Mouse (Mus musculus) lung, embryonic 14.5 days (tissue): ENCODE measurements around the gene Oxct2a. TPM values are rescaled to one million over a fixed set of nuclear protein-coding genes. Genes with fewer than 3 reads are reported as not detected.
"Not testable (repeated sequence)": the region's sequence is repeated elsewhere in the genome, so short reads cannot be mapped to it uniquely, and the experiment has no call there.

ENCODE experiments used
- ATAC-seq: fragments of 200-750 bp; cut with Nextera tagmentation; 2 replicates; pipeline ENCODE4 v1.8.0; 2017; ENCODE audit warnings: mild to moderate bottlenecking, moderate TSS enrichment, moderate library complexity; ENCODE audit not compliant: insufficient read depth
- DNase-seq: peaks from one replicate; pipeline ENCODE4 v3.0.0-alpha.2; 2015
- H3K27ac ChIP-seq: fragments of 300-500 bp; sonication (generic); 2 replicates; pipeline ENCODE4 v1.5.1; 2014; ENCODE audit warnings: low read depth, mild to moderate bottlenecking, moderate library complexity
- H3K27me3 ChIP-seq: fragments of 300-500 bp; sonication (generic); 2 replicates; pipeline ENCODE4 v1.6.1; 2014; ENCODE audit warnings: low read length, control low read depth; ENCODE audit not compliant: insufficient read depth
- H3K36me3 ChIP-seq: fragments of 300-500 bp; sonication (generic); 2 replicates; pipeline ENCODE4 v1.6.1; 2014; ENCODE audit warnings: control low read depth; ENCODE audit not compliant: insufficient read depth
- H3K4me1 ChIP-seq: fragments of 300-500 bp; sonication (generic); 2 replicates; pipeline ENCODE4 v1.6.1; 2014; ENCODE audit warnings: antibody characterized with exemption, control low read depth; ENCODE audit not compliant: insufficient read depth
- H3K4me2 ChIP-seq: fragments of 300-500 bp; sonication (generic); 2 replicates; pipeline ENCODE4 v1.6.1; 2014; ENCODE audit warnings: mild to moderate bottlenecking
- H3K4me3 ChIP-seq: fragments of 300-500 bp; sonication (generic); 2 replicates; pipeline ENCODE4 v1.5.1; 2014; ENCODE audit warnings: low read depth, low read length
- H3K9ac ChIP-seq: fragments of 300-500 bp; sonication (generic); 2 replicates; pipeline ENCODE4 v1.6.1; 2014
- H3K9me3 ChIP-seq: fragments of 300-500 bp; sonication (generic); 2 replicates; pipeline ENCODE4 v1.6.1; 2016; ENCODE audit warnings: low read depth, low read length, control low read depth
- CTCF ChIP-seq: IDR thresholded peaks from 2 replicates; pipeline ENCODE4 v1.5.1; 2016; ENCODE audit warnings: antibody characterized with exemption, low read depth
- WGBS: fragments of 180-500 bp; shearing (Covaris S2); extraction: QIAGEN DNeasy Blood & Tissue Kit; methylation state at CpG from one replicate; pipeline ENCODE4 v1.1.7; 2014; 5-methylcytosine and 5-hydroxymethylcytosine counted together
- polyA plus RNA-seq: library from polyadenylated mRNA; unstranded; fragments of >200 nt; fragmentation: Nextera tagmentation; extraction: Ambion mirVana; gene quantifications from 2 replicates; pipeline ENCODE4 v1.2.1, GENCODE M21; 2014

Gene Oxct2a
- polyA plus RNA-seq, 1 experiment from 2014 or later, result not detected

DNA sequence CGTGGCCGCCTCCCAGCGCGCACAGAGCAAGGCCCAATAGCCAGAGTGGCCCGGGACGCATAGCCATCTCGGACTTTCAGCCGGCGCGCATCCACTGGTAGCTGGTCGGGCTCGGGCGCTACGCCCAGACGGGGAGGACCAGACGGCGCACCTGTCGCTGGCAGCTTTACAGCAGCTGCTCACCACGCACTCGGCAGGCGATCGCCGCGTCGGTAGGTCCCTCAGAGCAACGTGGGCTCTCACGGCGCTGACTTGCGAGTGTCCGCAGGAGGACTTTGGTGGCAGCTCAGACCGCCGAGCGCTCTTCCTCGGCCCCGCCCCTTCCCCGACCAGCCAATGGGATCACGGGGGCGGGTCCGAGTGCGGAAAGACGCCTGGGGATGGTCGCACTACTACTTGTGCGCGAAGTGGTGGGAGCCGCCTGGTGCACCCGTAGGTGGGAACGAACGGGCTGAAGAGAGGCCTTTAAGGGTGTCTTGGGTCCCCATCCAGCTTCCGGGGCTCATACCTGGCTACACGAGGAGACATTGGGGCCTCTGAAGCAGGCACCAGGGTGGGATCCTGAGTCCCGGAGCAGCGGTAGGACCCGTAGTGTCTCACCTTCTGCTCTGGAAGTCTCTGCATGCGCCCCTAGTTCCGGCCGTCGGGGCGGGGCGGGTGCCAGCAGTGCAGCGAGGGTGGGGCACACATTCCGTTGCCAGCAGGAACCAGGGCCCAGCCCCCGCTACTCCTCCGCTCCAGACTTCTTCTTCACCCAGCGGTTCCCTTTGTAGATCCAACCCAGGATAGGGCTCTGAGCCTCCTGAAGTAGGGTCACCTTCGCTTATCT lies 19.4 kb upstream of the Oxct2a start, which contains the start of gene Bmp8a:
Bmp8a (minus strand) TSS at position 611 of the 829 bp plus-strand sequence.
- TF ChIP-seq CTCF, result no peak
- Histone ChIP-seq H3K9me3 (no peaks in the 10 kb centered on the region), H3K4me1 (0 out of 2 replicates have a peak, but pooled peaks cover 4% of the 10 kb centered on the region), H3K27ac (no peak within 1 kb of the TSS), H3K36me3 (peaks cover 3% of the 10 kb centered on the region; the same call in 1 of the 2 replicates), H3K27me3 (peaks cover 44% of the 10 kb centered on the region), H3K4me3 (peak within 1 kb of the TSS; percentile 51), H3K4me2 (peak within 1 kb of the TSS; percentile 92), H3K9ac (peak within 1 kb of the TSS; percentile 23; the same call in 1 of the 2 replicates)
- WGBS, result under 1% methylated on average over 63 of the region's 65 CpGs
- peak; percentile 90 for DNase-seq
- peak; percentile 92 for ATAC-seq

DNA sequence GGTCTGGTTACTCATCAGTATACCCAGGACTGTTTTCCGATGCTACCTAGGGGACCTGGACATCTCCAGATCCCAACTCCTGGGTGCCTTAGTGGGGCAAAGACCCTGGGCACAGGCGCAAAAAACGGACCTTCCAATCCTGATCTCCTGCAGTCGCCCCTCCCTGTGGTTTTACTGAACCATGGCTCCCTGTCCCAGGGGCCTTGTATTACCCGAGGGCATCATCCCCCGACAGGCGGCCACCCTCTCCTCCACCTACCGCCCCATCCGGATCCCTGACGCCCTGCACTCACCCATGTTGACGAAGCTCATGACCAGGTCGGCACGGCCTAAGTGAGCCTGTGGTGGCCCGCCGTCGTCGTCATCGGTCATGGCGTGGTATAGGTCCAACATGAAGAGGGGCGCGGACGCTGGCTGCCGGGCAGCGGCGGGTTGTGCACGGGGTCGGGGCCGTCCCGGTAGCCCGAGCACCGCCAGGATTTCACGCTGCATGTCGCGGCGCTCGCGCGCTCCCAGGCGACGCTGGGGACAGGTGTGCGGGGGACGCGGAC lies 18.7 kb upstream of the Oxct2a start:
- no peak overlapping the region for H3K27ac ChIP-seq
- peak overlapping the region; percentile 23; the same call in 1 of the 2 replicates for H3K9ac ChIP-seq
- no peaks in the 10 kb centered on the region for H3K9me3 ChIP-seq
- 0 out of 2 replicates have a peak, but pooled peaks cover 4% of the 10 kb centered on the region for H3K4me1 ChIP-seq
- peak overlapping the region; percentile 51 for H3K4me3 ChIP-seq
- peak overlapping the region; percentile 92 for H3K4me2 ChIP-seq
- H3K27me3 ChIP-seq, result peaks cover 44% of the 10 kb centered on the region
- ATAC-seq, result peak; percentile 32
- TF ChIP-seq CTCF, result no peak
- peak; percentile 6 for DNase-seq
- no peaks in the 10 kb centered on the region for H3K36me3 ChIP-seq
- 3% methylated on average over 42 of the region's 43 CpGs for WGBS

DNA sequence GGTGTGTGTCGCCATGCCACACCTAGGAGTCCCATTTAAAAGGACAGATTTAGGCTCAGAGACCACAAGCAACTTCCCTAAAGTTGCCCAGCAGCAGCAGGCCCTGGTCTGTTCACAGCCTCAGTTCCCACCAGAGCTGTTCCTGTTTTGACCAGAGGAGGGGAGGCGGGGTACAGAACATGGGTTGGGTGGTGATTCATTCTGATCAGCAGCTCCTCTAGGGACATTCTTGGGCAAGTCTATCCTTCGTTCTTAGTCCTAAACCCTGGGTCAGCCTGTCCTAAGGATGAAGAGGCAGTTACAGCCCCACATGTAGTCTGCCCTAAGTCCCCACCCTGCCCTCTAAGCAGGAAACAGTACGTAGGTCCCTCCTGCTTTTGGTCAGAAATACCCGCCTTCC lies 16.8 kb upstream of the Oxct2a start:
- no peak for ATAC-seq
- H3K36me3 ChIP-seq, result no peaks in the 10 kb centered on the region
- H3K27ac ChIP-seq, result no peak overlapping the region
- H3K4me3 ChIP-seq, result no peak overlapping the region
- no peak overlapping the region for H3K9ac ChIP-seq
- H3K4me1 ChIP-seq, result 0 out of 2 replicates have a peak, but pooled peaks cover 4% of the 10 kb centered on the region
- TF ChIP-seq CTCF, result no peak
- 67% methylated on average over 5 of the region's 5 CpGs for WGBS
- H3K27me3 ChIP-seq, result peaks cover 44% of the 10 kb centered on the region
- H3K4me2 ChIP-seq, result no peak overlapping the region
- H3K9me3 ChIP-seq, result no peaks in the 10 kb centered on the region
- DNase-seq, result no peak

DNA sequence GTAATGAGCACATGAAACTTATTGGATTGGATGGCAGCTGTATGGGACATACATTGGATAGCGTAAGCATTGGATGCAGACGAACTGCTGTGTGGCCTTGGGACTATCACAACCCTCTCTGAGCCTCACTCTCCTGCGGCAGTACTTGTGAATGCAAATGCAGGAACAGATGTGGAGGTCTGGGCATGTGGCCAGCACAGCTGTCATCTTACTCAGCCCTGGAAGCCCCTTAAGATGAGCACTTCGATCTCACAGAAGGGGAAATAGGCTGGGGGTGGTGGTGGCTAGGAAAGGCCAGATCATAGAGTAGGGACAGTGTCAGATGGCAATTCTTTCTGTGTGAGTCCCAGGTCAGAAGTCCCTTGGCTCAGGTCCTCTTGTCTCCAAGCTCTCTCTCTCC lies 14.3 kb upstream of the Oxct2a start:
- Histone ChIP-seq H3K9me3 (no peaks in the 10 kb centered on the region), H3K27me3 (peaks cover 28% of the 10 kb centered on the region), H3K4me3 (no peak overlapping the region), H3K27ac (no peak overlapping the region), H3K4me1 (no peaks in the 10 kb centered on the region), H3K36me3 (no peaks in the 10 kb centered on the region), H3K9ac (no peak overlapping the region), H3K4me2 (no peak overlapping the region)
- ATAC-seq (no peak), DNase-seq (peak; percentile 64)
- WGBS, result 60% methylated on average over 4 of the region's 4 CpGs
- no peak for TF ChIP-seq CTCF

DNA sequence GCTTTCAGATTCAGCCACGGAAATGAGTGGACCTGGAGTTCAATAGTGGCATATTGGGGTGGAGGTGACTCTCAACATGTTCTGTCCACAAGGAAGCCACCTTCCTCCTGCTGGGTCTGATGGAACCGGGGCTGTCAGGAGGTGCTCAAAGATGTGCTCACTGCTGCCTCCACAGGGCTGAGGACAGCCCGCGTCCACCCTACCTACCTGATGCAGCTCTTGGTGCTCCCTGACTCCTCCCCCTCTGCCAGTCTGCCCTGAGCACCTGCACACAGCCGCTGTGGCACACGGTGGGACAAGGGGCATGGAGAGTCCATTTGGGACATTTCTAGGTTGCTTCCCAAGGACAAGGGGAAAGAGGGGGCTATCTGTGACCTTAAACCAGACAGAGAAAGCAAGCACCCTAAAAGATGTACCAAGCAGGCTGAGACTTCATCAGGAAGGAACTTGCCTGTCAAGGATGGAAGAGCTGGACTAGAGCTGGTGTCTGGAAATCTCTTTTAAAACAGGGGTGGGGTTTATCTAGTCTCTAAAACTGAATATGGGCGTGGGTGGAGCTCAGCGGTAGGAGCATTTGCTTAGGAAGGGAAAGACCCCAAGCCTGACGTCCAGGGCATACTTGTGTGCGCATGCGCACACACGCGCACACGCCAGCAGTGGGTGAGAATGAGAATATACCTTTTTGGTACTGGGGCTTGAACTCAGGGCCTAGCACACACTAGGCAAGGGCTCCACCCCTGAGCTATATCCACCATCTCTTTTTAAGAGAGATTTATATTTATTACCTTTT lies 12.6 kb upstream of the Oxct2a start:
- Histone ChIP-seq H3K27me3 (peaks cover 11% of the 10 kb centered on the region), H3K4me3 (no peak overlapping the region), H3K27ac (no peak overlapping the region), H3K4me1 (no peaks in the 10 kb centered on the region), H3K36me3 (no peaks in the 10 kb centered on the region), H3K9ac (no peak overlapping the region), H3K9me3 (no peaks in the 10 kb centered on the region), H3K4me2 (no peak overlapping the region)
- TF ChIP-seq CTCF, result 0 out of 2 replicates have a peak, but pooled peaks have one; percentile 9
- WGBS, result 57% methylated on average over 14 of the region's 14 CpGs
- DNase-seq (no peak), ATAC-seq (no peak)

DNA sequence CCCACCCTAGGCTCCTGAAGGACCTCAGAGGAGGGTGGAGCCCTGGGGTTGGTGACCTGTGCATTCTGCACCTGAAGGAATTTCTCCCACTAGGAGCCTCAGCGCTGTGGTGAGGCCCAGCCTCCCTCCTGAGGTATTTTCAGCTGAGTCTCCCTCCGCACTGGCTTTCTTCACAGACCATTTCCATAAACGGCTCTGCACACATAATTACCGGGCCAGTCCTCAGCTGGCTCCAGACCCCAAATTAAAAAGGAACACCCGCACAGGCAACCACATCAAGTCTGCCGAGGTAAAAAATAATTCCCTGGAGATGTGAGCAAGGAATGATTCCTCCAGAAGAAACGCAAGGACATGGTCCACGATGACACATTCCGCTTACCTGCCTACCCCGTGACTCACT lies 11.8 kb upstream of the Oxct2a start:
- H3K9me3 ChIP-seq, H3K4me3 ChIP-seq, ATAC-seq: not testable (repeated sequence)

More for the DNA sequence above, 11.8 kb upstream of the Oxct2a start:
- not testable (repeated sequence) for H3K4me1 ChIP-seq, H3K4me2 ChIP-seq, H3K36me3 ChIP-seq, H3K9ac ChIP-seq, H3K27me3 ChIP-seq, H3K27ac ChIP-seq, DNase-seq
- whole genome bisulfite sequencing, result 77% methylated on average over 10 of the region's 10 CpGs
